Mouse (Mus musculus) ES-E14 (cell line): ENCODE data around the gene Plac8. TPM values are rescaled to one million over a fixed set of nuclear protein-coding genes. Genes with fewer than 3 reads are reported as not detected.

ENCODE experiments used
- DNase-seq: peaks from one replicate; pipeline ENCODE4 v3.0.0-alpha.2; 2013; ENCODE audit warnings: low read depth, low spot score
- H3K27ac ChIP-seq: 2 replicates; pipeline ENCODE4 v1.5.1; 2012; ENCODE audit warnings: low read depth, mild to moderate bottlenecking, low read length, moderate library complexity, mixed read lengths; ENCODE audit not compliant: poor library complexity, insufficient read depth, severe bottlenecking
- H3K36me3 ChIP-seq: 2 replicates; pipeline ENCODE4 v1.6.1; 2012; ENCODE audit warnings: mild to moderate bottlenecking, low read length, moderate library complexity, mixed read lengths; ENCODE audit not compliant: control insufficient read depth, poor library complexity, insufficient read depth, severe bottlenecking
- H3K4me1 ChIP-seq, 2 experiments: fragments of 150-350 bp in 1 of 2; sonication (generic) in 1 of 2; 2 replicates each; pipeline ENCODE4 v1.6.1; 2012; ENCODE audit warnings: low read length in 2 of 2, mild to moderate bottlenecking in 1 of 2, mixed read lengths in 1 of 2; ENCODE audit not compliant: control insufficient read depth in 2 of 2, insufficient read depth in 2 of 2, poor library complexity in 1 of 2
- H3K4me3 ChIP-seq, 2 experiments: fragments of 150-350 bp in 1 of 2; sonication (generic) in 1 of 2; 2 replicates each; pipeline ENCODE4 v1.5.1; 2012; ENCODE audit warnings: low read length in 2 of 2, low read depth in 1 of 2, mild to moderate bottlenecking in 1 of 2, mixed read lengths in 1 of 2; ENCODE audit not compliant: insufficient read depth in 1 of 2, poor library complexity in 1 of 2, severe bottlenecking in 1 of 2
- H3K9ac ChIP-seq: 2 replicates; pipeline ENCODE4 v1.6.1; 2012; ENCODE audit warnings: low read depth, mild to moderate bottlenecking, low read length, mixed read lengths; ENCODE audit not compliant: poor library complexity, insufficient read depth, severe bottlenecking
- H3K9me3 ChIP-seq: fragments of 150-350 bp; sonication (generic); 2 replicates; pipeline ENCODE4 v1.6.1; 2012; ENCODE audit warnings: low read depth, mild to moderate bottlenecking, low read length; ENCODE audit not compliant: control insufficient read depth, insufficient read depth
- CHD2 ChIP-seq: IDR thresholded peaks from 2 replicates; pipeline ENCODE4 v1.6.1; 2014; ENCODE audit warnings: mild to moderate bottlenecking, low read depth, low read length, inconsistent platforms
- HCFC1 ChIP-seq: IDR thresholded peaks from 2 replicates; pipeline ENCODE4 v1.6.1; 2012; ENCODE audit warnings: low read length, inconsistent platforms, borderline replicate concordance; ENCODE audit not compliant: insufficient read depth
- MAFK ChIP-seq: IDR thresholded peaks from 2 replicates; pipeline ENCODE4 v1.6.1; 2014; ENCODE audit warnings: mild to moderate bottlenecking, low read depth, low read length, inconsistent platforms; ENCODE audit not compliant: insufficient read depth
- ZC3H11A ChIP-seq: IDR thresholded peaks from 2 replicates; pipeline ENCODE4 v1.6.1; 2012; ENCODE audit warnings: low read depth, mild to moderate bottlenecking, inconsistent platforms, low read length, borderline replicate concordance
- ZNF384 ChIP-seq: IDR thresholded peaks from 2 replicates; pipeline ENCODE4 v1.6.1; 2012; ENCODE audit warnings: low read depth, low read length, inconsistent platforms
- in situ Hi-C, 2 experiments: fragments of 600-800 bp; cut with MboI; formaldehyde crosslinking; loops; one replicate each; pipeline ENCODE4 v1.15.1; 2025; ENCODE audit warnings: low sequenced_read_pairs in 2 of 2, inconsistent platforms in 1 of 2; ENCODE audit not compliant: unreplicated experiment in 2 of 2
- total RNA-seq: library from RNA; depleted of rRNA; stranded (reverse); fragments of 300-350 nt; gene quantifications from 2 replicates; pipeline ENCODE4 v1.2.3, GENCODE M21; 2012

Plac8 gene
- total RNA-seq, 1 experiment: 28.1 TPM

DNA sequence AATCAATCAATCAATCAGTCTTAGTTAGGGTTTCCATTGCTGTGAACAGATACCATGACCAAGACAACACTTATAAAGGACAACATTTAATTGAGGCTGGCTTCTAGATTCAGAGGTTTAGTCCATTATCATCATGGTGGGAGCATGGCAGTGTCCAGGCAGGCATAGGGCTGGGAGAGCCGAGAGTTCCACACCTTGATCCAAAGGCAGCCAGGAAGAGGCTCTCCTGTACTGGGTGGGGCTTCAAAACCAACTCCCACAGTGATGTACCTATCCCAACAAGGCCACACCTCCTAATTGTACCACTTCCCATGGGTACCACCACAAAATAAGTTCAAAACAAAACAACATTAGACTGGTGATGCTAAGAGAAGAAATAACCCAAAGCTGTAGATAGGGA, 21.9 kb downstream of the Plac8 start:
- H3K9ac ChIP-seq: no peak overlapping the region
- H3K36me3 ChIP-seq: peaks cover 10% of the 10 kb centered on the region
- H3K27ac ChIP-seq: no peak overlapping the region
- no peaks in the 10 kb centered on the region for H3K4me1 ChIP-seq
- no peak for DNase-seq
- no peaks in the 10 kb centered on the region for H3K9me3 ChIP-seq
- TF ChIP-seq HCFC1 (no peak), ZC3H11A (no peak), ZNF384 (no peak), CHD2 (no peak), MAFK (no peak)
- in situ Hi-C loops: no loop called here
- H3K4me3 ChIP-seq: no peak overlapping the region

- no peak for DNase-seq
- Histone ChIP-seq H3K36me3 (peaks cover 15% of the 10 kb centered on the region), H3K4me3 (no peak overlapping the region), H3K4me1 (no peaks in the 10 kb centered on the region), H3K9me3 (no peaks in the 10 kb centered on the region), H3K27ac (no peak overlapping the region), H3K9ac (no peak overlapping the region)
- TF ChIP-seq HCFC1 (no peak), MAFK (no peak), CHD2 (no peak), ZNF384 (no peak), ZC3H11A (no peak)
- in situ Hi-C loops: no loop called here
Observed at GRCm38 (mm10) chr5:100549311-100549710, 22.7 kb downstream of the Plac8 start.

DNA sequence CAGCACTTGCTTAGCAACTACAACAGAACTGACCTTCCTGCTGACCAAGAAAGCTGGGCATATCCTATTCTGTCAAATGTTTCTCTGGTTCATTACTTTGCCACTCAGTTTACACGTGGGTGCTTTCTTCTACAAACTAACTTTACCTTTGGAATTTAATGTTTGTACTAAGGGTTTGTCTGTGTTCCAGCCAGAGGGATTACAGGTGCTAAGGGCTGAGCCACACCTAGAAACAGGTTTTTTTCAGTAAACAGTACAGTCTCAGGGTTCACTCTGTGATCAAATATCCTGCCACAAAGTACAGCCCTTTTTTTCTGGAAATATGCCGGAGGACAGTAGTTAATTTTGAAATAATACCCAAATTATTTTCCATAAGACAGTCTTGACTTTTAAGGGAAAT, 23.8 kb downstream of the Plac8 start:
- no peak for DNase-seq
- no peaks in the 10 kb centered on the region for H3K9me3 ChIP-seq
- H3K36me3 ChIP-seq: peaks cover 20% of the 10 kb centered on the region
- H3K4me1 ChIP-seq: no peaks in the 10 kb centered on the region
- TF ChIP-seq MAFK (no peak), ZC3H11A (no peak), CHD2 (no peak), HCFC1 (no peak), ZNF384 (no peak)
- in situ Hi-C loops: no loop called here
- no peak overlapping the region for H3K27ac ChIP-seq
- no peak overlapping the region for H3K9ac ChIP-seq
- no peak overlapping the region for H3K4me3 ChIP-seq

DNA sequence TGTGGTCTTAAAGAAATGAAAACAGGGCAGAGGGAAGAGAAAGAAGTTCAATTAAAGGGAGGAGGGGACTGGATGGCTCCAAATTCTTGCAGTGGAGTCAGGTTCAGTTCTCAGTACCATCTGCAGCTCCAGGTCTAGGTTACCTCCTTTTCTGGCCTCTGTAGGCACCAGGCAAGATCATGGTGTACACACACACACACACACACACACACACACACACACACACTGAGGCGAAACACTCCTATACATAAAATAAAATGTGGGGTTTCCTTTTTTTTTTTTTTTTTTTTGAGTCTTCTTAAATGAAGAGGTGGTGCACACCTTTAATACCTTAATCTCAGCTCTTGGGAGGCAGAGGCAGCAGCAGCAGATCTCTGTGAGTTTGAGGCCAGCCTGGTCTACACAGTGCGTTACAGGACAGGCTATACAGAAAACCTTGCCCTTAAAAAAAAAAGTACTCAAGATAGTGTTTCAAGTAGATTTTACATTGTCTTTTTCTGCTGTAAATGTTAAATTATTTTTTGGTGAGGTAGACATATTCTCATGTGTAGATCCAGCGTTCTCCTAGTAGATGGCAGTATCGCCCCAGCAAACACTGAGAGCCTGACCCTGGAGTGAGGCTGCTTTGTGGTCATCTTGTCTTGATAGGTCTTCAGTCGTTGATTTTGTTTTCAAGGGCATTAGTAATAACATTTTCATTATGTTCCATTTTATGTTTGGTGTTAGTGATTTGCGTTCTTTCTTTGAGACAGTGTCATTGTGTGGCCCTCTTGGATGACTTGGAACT, 25.6 kb downstream of the Plac8 start:
- TF ChIP-seq HCFC1: no peak
- no peak for TF ChIP-seq ZC3H11A
- no peak for TF ChIP-seq ZNF384
- TF ChIP-seq MAFK: no peak
- TF ChIP-seq CHD2: no peak
- Histone ChIP-seq H3K9me3 (no peaks in the 10 kb centered on the region), H3K4me1 (no peaks in the 10 kb centered on the region), H3K9ac (no peak overlapping the region), H3K27ac (no peak overlapping the region), H3K36me3 (peaks cover 21% of the 10 kb centered on the region), H3K4me3 (no peak overlapping the region)
- in situ Hi-C loops: no loop called here
- DNase-seq: no peak
